ENCODE assay signal across 8 mouse cellular contexts in the genomic region with DNA sequence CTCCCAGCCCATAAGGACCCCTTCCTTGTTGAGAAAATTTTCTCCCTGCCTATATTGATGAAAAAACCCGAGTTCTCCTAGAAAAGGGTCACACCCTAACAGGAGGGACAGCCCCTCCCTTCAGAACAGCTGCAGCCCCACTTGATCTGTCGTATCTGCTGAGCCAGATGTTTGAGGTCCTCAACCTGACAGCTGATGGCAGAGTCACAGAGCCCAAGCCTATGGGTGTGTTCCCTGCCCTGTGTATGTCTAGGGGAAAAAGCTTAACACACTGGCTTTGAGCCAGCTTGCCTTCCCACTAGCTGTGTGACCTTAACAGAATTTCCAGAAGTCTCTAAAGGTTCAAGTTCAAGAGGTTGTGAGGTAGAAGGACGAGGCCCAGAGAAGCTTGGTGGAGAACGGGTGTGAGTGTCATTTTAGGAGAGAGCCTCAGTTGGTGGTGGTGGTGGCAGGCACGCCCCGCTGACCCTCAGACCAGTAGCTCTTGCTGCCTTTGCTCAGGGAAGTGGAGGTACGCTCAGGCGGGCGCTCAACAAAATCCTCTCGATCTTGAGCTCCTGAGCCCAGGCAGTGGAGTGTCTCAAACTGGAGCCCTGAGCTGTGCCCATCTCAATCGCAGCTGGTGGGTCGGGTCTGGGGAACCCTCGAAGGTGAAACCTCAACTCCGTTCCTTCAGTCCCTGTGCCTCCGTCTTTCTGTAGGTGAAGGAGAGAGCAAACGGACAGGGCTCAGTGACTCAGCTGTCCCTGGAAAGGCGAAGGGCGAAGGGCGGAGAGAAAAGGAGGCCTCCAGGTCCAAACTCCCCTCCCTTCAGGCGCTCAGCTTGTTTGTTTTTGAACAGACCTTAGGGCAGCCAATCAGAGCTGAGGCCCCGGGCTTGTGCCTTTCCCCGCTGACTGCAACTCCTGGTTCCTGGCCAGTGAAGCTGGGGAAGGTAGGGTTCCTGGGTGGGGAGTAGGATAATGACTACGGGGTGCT. TPM values are rescaled to one million over a fixed set of nuclear protein-coding genes. Genes with fewer than 3 reads are reported as not detected.
DNase-seq lines count a peak whose midpoint lies in the region; ATAC-seq lines count a peak whose summit lies in the region.

No protein-coding gene starts in this region.

- H3K4me3 ChIP-seq in embryonic facial prominence, embryonic 11.5 days (ENCODE audit: low read depth, low read length): 0 out of 2 replicates have a peak overlapping the region, but pooled peaks have one; percentile 1
- peak overlapping the region; percentile 35 for H3K4me3 ChIP-seq in heart, embryonic 11.5 days (ENCODE audit: low read depth, low read length)
- peak overlapping the region; percentile 24 for H3K4me3 ChIP-seq in kidney, embryonic 15.5 days (replicated peaks)

- ATAC-seq in embryonic facial prominence, embryonic 11.5 days (replicated peaks; ENCODE audit: insufficient number of reproducible peaks, low FRiP score, low TSS enrichment, low read depth): peak; percentile 67
- peak; percentile 89 for ATAC-seq in heart, embryonic 11.5 days (replicated peaks; ENCODE audit: insufficient number of reproducible peaks, low FRiP score, low TSS enrichment)
- ATAC-seq in kidney, embryonic 15.5 days (replicated peaks; ENCODE audit: low FRiP score): peak; percentile 87

- WGBS in embryonic facial prominence, embryonic 11.5 days: 3% methylated on average over 23 of the region's 23 CpGs
- 4% methylated on average over 23 of the region's 23 CpGs for WGBS in heart, embryonic 11.5 days (ENCODE audit: insufficient replicate concordance)
- 4% methylated on average over 23 of the region's 23 CpGs for WGBS in kidney, embryonic 15.5 days

- H3K27me3 ChIP-seq in embryonic facial prominence, embryonic 11.5 days (ENCODE audit: control insufficient read depth, insufficient read depth, low read length): no peaks in the 10 kb centered on the region
- peaks cover 3% of the 10 kb centered on the region; the same call in 1 of the 2 replicates for H3K27me3 ChIP-seq in heart, embryonic 11.5 days (ENCODE audit: control insufficient read depth, insufficient read depth, low read length)
- peaks cover 16% of the 10 kb centered on the region for H3K27me3 ChIP-seq in kidney, embryonic 15.5 days

- H3K4me1 ChIP-seq in embryonic facial prominence, embryonic 11.5 days (ENCODE audit: control insufficient read depth, insufficient read depth, low read length): no peaks in the 10 kb centered on the region
- H3K4me1 ChIP-seq in heart, embryonic 11.5 days (ENCODE audit: control insufficient read depth, insufficient read depth, low read length): peaks cover 21% of the 10 kb centered on the region
- peaks cover 19% of the 10 kb centered on the region for H3K4me1 ChIP-seq in kidney, embryonic 15.5 days

- peak; percentile 50 for DNase-seq in ovary, postnatal 36 days (ENCODE audit: low spot score)
- no peak for DNase-seq in ovary, postnatal 14 days (ENCODE audit: low spot score)
- DNase-seq in embryonic facial prominence, embryonic 11.5 days (ENCODE audit: low spot score): peak; percentile 55
- DNase-seq in lung, postnatal 14 days: peak; percentile 12
- peak; percentile 86 to 89 for DNase-seq in spleen, postnatal 4 days (ENCODE audit: low spot score in 2 of 2)
- DNase-seq in thymus, postnatal 25 days: no peak

- no peaks in the 10 kb centered on the region for H3K36me3 ChIP-seq in embryonic facial prominence, embryonic 11.5 days (replicated peaks; ENCODE audit: control insufficient read depth, insufficient read depth, low read depth, low read length)
- H3K36me3 ChIP-seq in heart, embryonic 11.5 days (ENCODE audit: control insufficient read depth, insufficient read depth, low read length): no peaks in the 10 kb centered on the region
- no peaks in the 10 kb centered on the region for H3K36me3 ChIP-seq in kidney, embryonic 15.5 days

- no peak overlapping the region for H3K27ac ChIP-seq in embryonic facial prominence, embryonic 11.5 days (replicated peaks; ENCODE audit: low read depth, low read length)
- peak overlapping the region; percentile 95 for H3K27ac ChIP-seq in heart, embryonic 11.5 days (ENCODE audit: low read depth, low read length)
- peak overlapping the region; percentile 64 for H3K27ac ChIP-seq in kidney, embryonic 15.5 days

- no peaks in the 10 kb centered on the region for H3K9me3 ChIP-seq in embryonic facial prominence, embryonic 11.5 days (replicated peaks; ENCODE audit: control insufficient read depth, low read length)
- H3K9me3 ChIP-seq in heart, embryonic 11.5 days (replicated peaks; ENCODE audit: control insufficient read depth, low read length): 0 out of 2 replicates have a peak, but pooled peaks cover 3% of the 10 kb centered on the region
- 0 out of 2 replicates have a peak, but pooled peaks cover 4% of the 10 kb centered on the region for H3K9me3 ChIP-seq in kidney, embryonic 15.5 days (replicated peaks)

- H3K4me2 ChIP-seq in embryonic facial prominence, embryonic 11.5 days (ENCODE audit: low read depth, low read length): peak overlapping the region; percentile 11; the same call in 1 of the 2 replicates
- peak overlapping the region; percentile 76 for H3K4me2 ChIP-seq in heart, embryonic 11.5 days
- H3K4me2 ChIP-seq in kidney, embryonic 15.5 days: peak overlapping the region; percentile 58

- H3K9ac ChIP-seq in embryonic facial prominence, embryonic 11.5 days (replicated peaks; ENCODE audit: low read length): peak overlapping the region; percentile 29; the same call in 1 of the 2 replicates
- H3K9ac ChIP-seq in heart, embryonic 11.5 days (ENCODE audit: low read depth, low read length): peak overlapping the region; percentile 84
- H3K9ac ChIP-seq in kidney, embryonic 15.5 days: peak overlapping the region; percentile 32; the same call in 1 of the 2 replicates

RNA-seq across cellular contexts. Expression of gene Slc4a1, which starts 9.5 kb away (rescaled TPM):
- polyA plus RNA-seq in embryonic facial prominence, embryonic 11.5 days (2014; fragmentation: Nextera tagmentation; extraction: Ambion mirVana): 25.8 and 28.5 TPM in 2 replicates
- polyA plus RNA-seq in heart, embryonic 11.5 days (2014; fragmentation: Nextera tagmentation; extraction: Ambion mirVana): 102 and 112 TPM in 2 replicates
- polyA plus RNA-seq in kidney, embryonic 15.5 days (2015; fragmentation: Nextera tagmentation; extraction: Ambion mirVana): 12.8 and 20.2 TPM in 2 replicates

RNA-seq across cellular contexts. Expression of gene Rundc3a, which starts 17.7 kb away (rescaled TPM):
- 11.8 and 12.1 TPM in 2 replicates for polyA plus RNA-seq in embryonic facial prominence, embryonic 11.5 days (2014; fragmentation: Nextera tagmentation; extraction: Ambion mirVana)
- polyA plus RNA-seq in heart, embryonic 11.5 days (2014; fragmentation: Nextera tagmentation; extraction: Ambion mirVana): 1.3 TPM in 2 replicates
- polyA plus RNA-seq in kidney, embryonic 15.5 days (2015; fragmentation: Nextera tagmentation; extraction: Ambion mirVana): 2.5 and 4.9 TPM in 2 replicates

RNA-seq across cellular contexts. Expression of gene Slc25a39, which starts 32.3 kb away (rescaled TPM):
- polyA plus RNA-seq in embryonic facial prominence, embryonic 11.5 days (2014; fragmentation: Nextera tagmentation; extraction: Ambion mirVana): 168 and 185 TPM in 2 replicates
- 274 and 281 TPM in 2 replicates for polyA plus RNA-seq in heart, embryonic 11.5 days (2014; fragmentation: Nextera tagmentation; extraction: Ambion mirVana)
- polyA plus RNA-seq in kidney, embryonic 15.5 days (2015; fragmentation: Nextera tagmentation; extraction: Ambion mirVana): 271 and 298 TPM in 2 replicates

RNA-seq across cellular contexts. Expression of gene Grn, which starts 54.6 kb away (rescaled TPM):
- polyA plus RNA-seq in embryonic facial prominence, embryonic 11.5 days (2014; fragmentation: Nextera tagmentation; extraction: Ambion mirVana): 38.8 and 52.0 TPM in 2 replicates
- polyA plus RNA-seq in heart, embryonic 11.5 days (2014; fragmentation: Nextera tagmentation; extraction: Ambion mirVana): 110 and 113 TPM in 2 replicates
- 151 and 172 TPM in 2 replicates for polyA plus RNA-seq in kidney, embryonic 15.5 days (2015; fragmentation: Nextera tagmentation; extraction: Ambion mirVana)

RNA-seq across cellular contexts. Expression of gene Ubtf, which starts 55.9 kb away (rescaled TPM):
- polyA plus RNA-seq in embryonic facial prominence, embryonic 11.5 days (2014; fragmentation: Nextera tagmentation; extraction: Ambion mirVana): 81.0 and 84.5 TPM in 2 replicates
- polyA plus RNA-seq in heart, embryonic 11.5 days (2014; fragmentation: Nextera tagmentation; extraction: Ambion mirVana): 52.4 and 56.4 TPM in 2 replicates
- polyA plus RNA-seq in kidney, embryonic 15.5 days (2015; fragmentation: Nextera tagmentation; extraction: Ambion mirVana): 95.3 and 100 TPM in 2 replicates

Comparison
In these comparisons a context has a peak if more than half of its experiments do, and no peak if none do; other contexts are left out.
1. DNase-seq: peak in ovary, postnatal 36 days (single experiment), embryonic facial prominence, embryonic 11.5 days (single experiment), lung, postnatal 14 days (single experiment) and spleen, postnatal 4 days (2 of 2); none in ovary, postnatal 14 days (single experiment) and thymus, postnatal 25 days (single experiment).
2. H3K4me2 ChIP-seq: peak in every context shown above with its lines; median percentile 76 in heart, embryonic 11.5 days; 58 in kidney, embryonic 15.5 days; 11 in embryonic facial prominence, embryonic 11.5 days.
3. H3K9ac ChIP-seq: peak in every context shown above with its lines; median percentile 84 in heart, embryonic 11.5 days; 32 in kidney, embryonic 15.5 days; 29 in embryonic facial prominence, embryonic 11.5 days.
4. Peak in every context shown above with its lines, with median percentiles within 50 percentile points of each other: ATAC-seq and H3K4me3 ChIP-seq.